Mouse (Mus musculus): ENCODE results near the gene Gm49322. TPM values are rescaled to one million over a fixed set of nuclear protein-coding genes. Genes with fewer than 3 reads are reported as not detected.

The Gm49322 gene
- polyA plus RNA-seq, 1 experiment from 2014 or later, result 6.0 TPM

- H3K9ac ChIP-seq (replicated peaks), result no peak overlapping the region
- 69% methylated on average over 5 of the region's 5 CpGs for WGBS
- H3K27me3 ChIP-seq, result no peaks in the 10 kb centered on the region
- H3K4me3 ChIP-seq, result no peak overlapping the region
- 0 out of 2 replicates have a peak, but pooled peaks cover 5% of the 10 kb centered on the region for H3K4me1 ChIP-seq
- H3K36me3 ChIP-seq, result peaks cover 34% of the 10 kb centered on the region
- ATAC-seq (ENCODE audit: low FRiP score, low read depth), result no peak
- no peak overlapping the region for H3K4me2 ChIP-seq (replicated peaks)
- H3K9me3 ChIP-seq, result no peaks in the 10 kb centered on the region
- no peak overlapping the region for H3K27ac ChIP-seq (replicated peaks)
These were observed 57.8 kb downstream of the Gm49322 start for GRCm38 (mm10) chr10:80663485-80664196.

DNA sequence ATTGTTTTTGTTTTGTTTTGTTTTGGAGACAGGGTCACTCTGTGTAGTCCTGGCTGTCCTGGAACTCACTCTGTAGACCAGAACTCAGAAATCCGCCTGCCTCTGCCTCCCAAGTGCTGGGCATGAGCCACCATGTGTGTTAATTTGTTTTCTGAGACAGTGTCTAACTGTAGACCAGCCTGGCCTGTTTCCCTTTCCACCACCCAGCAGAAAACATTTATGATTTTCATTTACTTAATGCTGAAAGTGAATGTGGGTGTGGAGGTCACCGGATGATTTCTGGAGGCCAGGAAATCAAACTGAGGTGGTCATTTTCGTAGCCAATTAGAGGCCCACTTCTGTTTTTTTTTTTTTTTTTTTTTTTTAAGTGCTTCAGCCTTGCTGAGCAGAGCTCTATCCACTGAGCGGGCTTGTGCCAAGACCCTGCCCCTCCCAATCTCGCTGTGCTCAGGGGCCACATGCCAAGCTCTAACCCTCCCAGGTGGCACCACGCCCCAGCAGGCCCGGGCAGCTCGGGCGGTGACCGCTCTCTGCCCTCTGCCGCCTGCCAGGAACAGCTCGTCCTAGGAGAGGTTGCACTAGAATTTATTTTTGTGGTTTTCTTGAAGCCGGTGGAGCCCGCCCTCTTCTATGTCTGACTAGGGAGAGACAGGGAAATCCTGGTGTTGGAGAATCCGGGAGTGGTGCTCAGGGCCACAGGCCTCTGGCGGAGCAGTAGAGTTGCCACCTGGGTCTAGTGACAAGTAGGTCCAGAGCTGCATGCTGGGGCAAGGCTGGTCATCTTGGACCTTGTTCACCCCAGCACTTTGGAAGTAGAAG lies 58.6 kb downstream of the Gm49322 start:
- Histone ChIP-seq H3K4me3 (no peak overlapping the region), H3K9me3 (no peaks in the 10 kb centered on the region), H3K9ac (replicated peaks) (no peak overlapping the region), H3K36me3 (peaks cover 41% of the 10 kb centered on the region), H3K4me2 (replicated peaks) (no peak overlapping the region), H3K27me3 (no peaks in the 10 kb centered on the region), H3K4me1 (no peaks in the 10 kb centered on the region), H3K27ac (replicated peaks) (peak overlapping the region; percentile 58; the same call in 1 of the 2 replicates)
- no peak for ATAC-seq (ENCODE audit: low FRiP score, low read depth)
- WGBS, result 47% methylated on average over 16 of the region's 16 CpGs

DNA sequence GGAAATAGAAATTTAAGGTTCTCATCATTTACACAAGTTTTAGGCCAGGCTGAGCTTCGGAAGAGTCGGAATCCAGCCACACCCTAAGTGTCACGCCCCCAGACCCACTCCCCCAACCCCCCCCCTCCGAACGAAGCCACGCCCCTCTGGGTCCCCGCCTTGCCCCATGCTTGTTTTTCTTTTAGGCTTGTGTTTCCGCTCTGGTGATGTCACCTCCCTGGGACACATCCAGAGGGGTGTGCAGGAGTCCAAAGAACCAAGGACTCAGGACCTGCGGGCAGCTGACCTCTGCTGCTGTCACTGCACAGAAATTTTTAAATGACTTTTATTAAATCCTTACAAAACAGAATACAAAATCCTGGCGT lies 59.2 kb downstream of the Gm49322 start:
- Histone ChIP-seq H3K27ac (replicated peaks) (peak overlapping the region; percentile 58; the same call in 1 of the 2 replicates), H3K9ac (replicated peaks) (no peak overlapping the region), H3K4me2 (replicated peaks) (no peak overlapping the region), H3K9me3 (no peaks in the 10 kb centered on the region), H3K27me3 (no peaks in the 10 kb centered on the region), H3K4me3 (no peak overlapping the region), H3K36me3 (peaks cover 47% of the 10 kb centered on the region), H3K4me1 (no peaks in the 10 kb centered on the region)
- WGBS, result 21% methylated on average over 10 of the region's 10 CpGs
- ATAC-seq (ENCODE audit: low FRiP score, low read depth), result no peak

Small RNA genes lying within 50 kb of the gene (microRNA-seq; reads per million reads assigned to microRNA genes)
- gene Mir6912, result not detected

Other genes with a start within 250 kb of the Gm49322 start
- 0.31 and 0.52 TPM in 2 replicates for gene Plk5, start 249.6 kb upstream of the Gm49322 start, polyA plus RNA-seq (2016; fragmentation: Nextera tagmentation; extraction: Ambion mirVana)
- 18.4 and 19.7 TPM in 2 replicates for gene Mex3d, start 218.4 kb upstream of the Gm49322 start, polyA plus RNA-seq (2016; fragmentation: Nextera tagmentation; extraction: Ambion mirVana)
- gene Mbd3, start 206.5 kb upstream of the Gm49322 start, polyA plus RNA-seq (2016; fragmentation: Nextera tagmentation; extraction: Ambion mirVana), result 288 and 314 TPM in 2 replicates
- gene Uqcr11, start 199.2 kb upstream of the Gm49322 start, polyA plus RNA-seq (2016; fragmentation: Nextera tagmentation; extraction: Ambion mirVana), result 398 and 414 TPM in 2 replicates
- gene Tcf3, start 172.4 kb upstream of the Gm49322 start, polyA plus RNA-seq (2016; fragmentation: Nextera tagmentation; extraction: Ambion mirVana), result 185 and 191 TPM in 2 replicates
- 2.8 and 3.2 TPM in 2 replicates for gene Onecut3, start 111.2 kb upstream of the Gm49322 start, polyA plus RNA-seq (2016; fragmentation: Nextera tagmentation; extraction: Ambion mirVana)
- gene Atp8b3, start 66.9 kb upstream of the Gm49322 start, polyA plus RNA-seq (2016; fragmentation: Nextera tagmentation; extraction: Ambion mirVana), result 0.78 and 0.97 TPM in 2 replicates
- 36.5 and 37.3 TPM in 2 replicates for gene Rexo1, start 44.5 kb upstream of the Gm49322 start, polyA plus RNA-seq (2016; fragmentation: Nextera tagmentation; extraction: Ambion mirVana)
- gene Klf16, start 28.7 kb upstream of the Gm49322 start, polyA plus RNA-seq (2016; fragmentation: Nextera tagmentation; extraction: Ambion mirVana), result 6.1 and 6.2 TPM in 2 replicates
- 104 and 105 TPM in 2 replicates for gene Abhd17a, start 15.7 kb upstream of the Gm49322 start, polyA plus RNA-seq (2016; fragmentation: Nextera tagmentation; extraction: Ambion mirVana)
- gene Scamp4, start 3.1 kb upstream of the Gm49322 start, polyA plus RNA-seq (2016; fragmentation: Nextera tagmentation; extraction: Ambion mirVana), result 63.1 and 68.4 TPM in 2 replicates
- gene Adat3, start 3.1 kb upstream of the Gm49322 start, polyA plus RNA-seq (2016; fragmentation: Nextera tagmentation; extraction: Ambion mirVana), result 7.8 and 8.7 TPM in 2 replicates
- 180 and 194 TPM in 2 replicates for gene Csnk1g2, start 16.8 kb downstream of the Gm49322 start, polyA plus RNA-seq (2016; fragmentation: Nextera tagmentation; extraction: Ambion mirVana)
- gene Btbd2, start 51.0 kb downstream of the Gm49322 start, polyA plus RNA-seq (2016; fragmentation: Nextera tagmentation; extraction: Ambion mirVana), result 82.7 and 95.3 TPM in 2 replicates
- gene Mknk2, start 72.1 kb downstream of the Gm49322 start, polyA plus RNA-seq (2016; fragmentation: Nextera tagmentation; extraction: Ambion mirVana), result 83.6 and 86.5 TPM in 2 replicates
- 60.4 and 67.0 TPM in 2 replicates for gene Mob3a, start 96.0 kb downstream of the Gm49322 start, polyA plus RNA-seq (2016; fragmentation: Nextera tagmentation; extraction: Ambion mirVana)
- gene Izumo4, start 96.2 kb downstream of the Gm49322 start, polyA plus RNA-seq (2016; fragmentation: Nextera tagmentation; extraction: Ambion mirVana), result 24.9 and 29.9 TPM in 2 replicates
- gene Ap3d1, start 136.2 kb downstream of the Gm49322 start, polyA plus RNA-seq (2016; fragmentation: Nextera tagmentation; extraction: Ambion mirVana), result 94.0 and 99.1 TPM in 2 replicates
- gene Dot1l, start 149.2 kb downstream of the Gm49322 start, polyA plus RNA-seq (2016; fragmentation: Nextera tagmentation; extraction: Ambion mirVana), result 26.9 and 30.8 TPM in 2 replicates
- gene Sf3a2, start 192.2 kb downstream of the Gm49322 start, polyA plus RNA-seq (2016; fragmentation: Nextera tagmentation; extraction: Ambion mirVana), result 68.5 and 70.8 TPM in 2 replicates
- 137 and 148 TPM in 2 replicates for gene Plekhj1, start 192.6 kb downstream of the Gm49322 start, polyA plus RNA-seq (2016; fragmentation: Nextera tagmentation; extraction: Ambion mirVana)
- 0.10 TPM in 1 of 2 replicates, not detected in the other for gene Amh, start 199.2 kb downstream of the Gm49322 start, polyA plus RNA-seq (2016; fragmentation: Nextera tagmentation; extraction: Ambion mirVana)
- gene Jsrp1, start 207.5 kb downstream of the Gm49322 start, polyA plus RNA-seq (2016; fragmentation: Nextera tagmentation; extraction: Ambion mirVana), result 0.38 and 0.50 TPM in 2 replicates
- gene Oaz1, start 220.6 kb downstream of the Gm49322 start, polyA plus RNA-seq (2016; fragmentation: Nextera tagmentation; extraction: Ambion mirVana), result 1,390 and 1,564 TPM in 2 replicates
- gene Lingo3, start 238.0 kb downstream of the Gm49322 start, polyA plus RNA-seq (2016; fragmentation: Nextera tagmentation; extraction: Ambion mirVana), result 0.77 and 1.0 TPM in 2 replicates
- 250 and 263 TPM in 2 replicates for gene Lsm7, start 249.2 kb downstream of the Gm49322 start, polyA plus RNA-seq (2016; fragmentation: Nextera tagmentation; extraction: Ambion mirVana)
- gene Sppl2b, start 249.3 kb downstream of the Gm49322 start, polyA plus RNA-seq (2016; fragmentation: Nextera tagmentation; extraction: Ambion mirVana), result 44.6 and 47.1 TPM in 2 replicates